Mouse (Mus musculus) thymus, adult 2 months (tissue): Measurements from ENCODE around the gene Rps2. TPM values are rescaled to one million over a fixed set of nuclear protein-coding genes. Genes with fewer than 3 reads are reported as not detected.

Experiments used
- DNase-seq: peaks from one replicate; pipeline ENCODE4 v3.0.0; 2021
- H3K27ac ChIP-seq: fragments of 200-500 bp; 2 replicates; pipeline ENCODE4 v1.5.1; 2012; ENCODE audit warnings: low read length, control low read depth; ENCODE audit not compliant: control insufficient read depth, insufficient read depth
- H3K27me3 ChIP-seq: fragments of 200-500 bp; 2 replicates; pipeline ENCODE4 v1.6.1; 2012; ENCODE audit warnings: mild to moderate bottlenecking, low read length, moderate library complexity, mixed read lengths; ENCODE audit not compliant: control insufficient read depth, insufficient read depth
- H3K36me3 ChIP-seq: fragments of 200-500 bp; 2 replicates; pipeline ENCODE4 v1.6.1; 2012; ENCODE audit warnings: mild to moderate bottlenecking, low read length, moderate library complexity; ENCODE audit not compliant: control insufficient read depth, insufficient read depth
- H3K4me1 ChIP-seq: fragments of 200-500 bp; replicated peaks from 2 replicates; pipeline ENCODE4 v1.6.1; 2012; ENCODE audit warnings: low read length; ENCODE audit not compliant: control insufficient read depth, insufficient read depth
- H3K4me3 ChIP-seq: fragments of 200-500 bp; 2 replicates; pipeline ENCODE4 v1.5.1; 2012; ENCODE audit warnings: mild to moderate bottlenecking, low read length, control low read depth, moderate library complexity; ENCODE audit not compliant: control insufficient read depth, insufficient read depth
- CTCF ChIP-seq: fragments of 200-500 bp; IDR thresholded peaks from 2 replicates; pipeline ENCODE4 v1.5.1; 2012; ENCODE audit warnings: mild to moderate bottlenecking, control low read depth, low read length, moderate library complexity, borderline replicate concordance; ENCODE audit not compliant: control insufficient read depth, poor library complexity, insufficient read depth; ENCODE audit errors: extremely low read depth
- POLR2A ChIP-seq: fragments of 200-500 bp; IDR thresholded peaks from 2 replicates; pipeline ENCODE4 v1.6.1; 2012; ENCODE audit warnings: mild to moderate bottlenecking, low read length, control low read depth, moderate library complexity; ENCODE audit not compliant: control insufficient read depth, poor library complexity, insufficient read depth; ENCODE audit errors: extremely low read depth
- WGBS: fragments of 180-500 bp; shearing (Covaris S2); methylation state at CpG from one replicate; pipeline ENCODE4 v1.1.7; 2018; 5-methylcytosine and 5-hydroxymethylcytosine counted together
- polyA plus RNA-seq: library from polyadenylated mRNA; depleted of rRNA; stranded (reverse); fragments of >200 nt; gene quantifications from 2 replicates; pipeline ENCODE4 v1.2.3, GENCODE M21; 2012

Gene Rps2
- polyA plus RNA-seq, 1 experiment: 3,484 TPM

DNA sequence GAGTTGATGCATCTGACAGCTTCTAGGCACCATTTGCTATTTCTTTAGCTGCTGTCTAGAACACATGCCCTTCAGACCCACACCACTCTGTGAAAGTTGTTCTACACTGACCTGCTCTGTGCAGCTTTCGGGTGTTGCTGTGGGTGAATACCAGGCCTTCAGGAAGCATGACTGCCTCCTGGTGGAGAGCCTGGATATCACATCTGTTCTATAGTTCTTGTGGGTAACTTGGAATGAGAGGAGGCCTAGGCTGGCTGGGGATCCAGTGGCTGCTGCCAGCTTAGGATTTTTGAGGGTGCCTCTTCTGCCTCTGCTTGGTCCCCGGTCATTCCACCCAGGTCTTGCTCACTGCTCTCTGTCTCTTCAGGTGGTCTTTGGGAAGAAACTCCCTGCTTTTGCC is 41.7 kb upstream of the Rps2 start:
- Histone ChIP-seq H3K27me3 (no peaks in the 10 kb centered on the region), H3K4me3 (no peak overlapping the region), H3K27ac (no peak overlapping the region), H3K36me3 (peaks cover 22% of the 10 kb centered on the region; the same call in 1 of the 2 replicates), H3K4me1 (peaks cover 10% of the 10 kb centered on the region)
- 74% methylated on average over 2 of the region's 2 CpGs for WGBS
- DNase-seq: peak; percentile 74
- TF ChIP-seq CTCF: peak; percentile 61; the same call in 1 of the 2 replicates
- TF ChIP-seq POLR2A: no peak

DNA sequence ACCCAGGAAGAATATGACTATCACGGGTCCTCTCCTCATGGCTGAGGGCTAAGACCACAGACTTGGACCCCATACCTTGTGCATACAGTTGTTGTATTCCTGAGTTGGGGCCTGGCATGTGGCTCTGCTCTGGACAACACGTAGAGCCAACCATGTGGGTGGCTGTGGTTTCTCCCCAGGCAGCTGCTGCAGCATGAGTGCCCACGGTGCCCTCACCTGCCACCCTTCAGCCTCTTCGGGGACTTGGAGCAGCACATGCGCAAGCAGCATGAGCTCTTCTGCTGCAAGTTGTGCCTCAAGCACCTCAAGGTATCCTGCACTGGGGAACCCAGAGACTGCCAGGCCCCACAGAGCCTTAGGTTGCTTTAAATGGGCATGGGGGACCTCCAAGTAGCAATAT is 41.0 kb upstream of the Rps2 start:
- Histone ChIP-seq H3K4me1 (peaks cover 4% of the 10 kb centered on the region; the same call in 1 of the 2 replicates), H3K27me3 (no peaks in the 10 kb centered on the region), H3K4me3 (no peak overlapping the region), H3K36me3 (peaks cover 22% of the 10 kb centered on the region; the same call in 1 of the 2 replicates), H3K27ac (no peak overlapping the region)
- WGBS: 86% methylated on average over 5 of the region's 5 CpGs
- DNase-seq: no peak
- TF ChIP-seq POLR2A (no peak), CTCF (no peak)

GRCm38 (mm10) chr17:24677500-24678080 is 40.3 kb upstream of the Rps2 start:
- H3K27me3 ChIP-seq: no peaks in the 10 kb centered on the region
- DNase-seq: no peak
- no peak for TF ChIP-seq CTCF
- H3K4me3 ChIP-seq: no peak overlapping the region
- H3K36me3 ChIP-seq: peaks cover 22% of the 10 kb centered on the region; the same call in 1 of the 2 replicates
- no peak overlapping the region for H3K27ac ChIP-seq
- WGBS: 98% methylated on average over 24 of the region's 24 CpGs
- no peaks in the 10 kb centered on the region for H3K4me1 ChIP-seq

DNA sequence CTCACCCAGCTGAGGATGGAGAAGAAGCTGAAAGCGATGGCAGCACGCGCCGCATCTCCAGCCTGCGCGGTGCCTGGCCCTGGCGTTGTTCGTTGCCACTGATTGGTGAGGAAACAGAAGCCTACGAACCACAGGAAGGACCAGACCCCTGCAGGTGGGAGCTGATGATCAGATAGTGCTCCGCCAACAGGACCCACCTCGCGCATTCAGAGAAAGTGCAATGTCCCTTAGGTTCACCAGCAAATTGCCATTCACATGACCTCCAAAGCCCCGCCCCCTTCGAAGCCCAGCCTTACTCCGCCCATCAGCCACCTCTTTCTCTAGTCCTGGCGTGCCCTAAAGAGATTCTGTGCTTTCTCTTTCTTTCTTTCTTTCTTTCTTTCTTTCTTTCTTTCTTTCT is 31.4 kb upstream of the Rps2 start:
- Histone ChIP-seq H3K4me1 (peaks cover 22% of the 10 kb centered on the region), H3K4me3 (no peak overlapping the region), H3K27ac (no peak overlapping the region), H3K27me3 (peaks cover 15% of the 10 kb centered on the region), H3K36me3 (no peaks in the 10 kb centered on the region)
- TF ChIP-seq CTCF (no peak), POLR2A (no peak)
- WGBS: 37% methylated on average over 16 of the region's 16 CpGs
- peak; percentile 34 for DNase-seq

DNA sequence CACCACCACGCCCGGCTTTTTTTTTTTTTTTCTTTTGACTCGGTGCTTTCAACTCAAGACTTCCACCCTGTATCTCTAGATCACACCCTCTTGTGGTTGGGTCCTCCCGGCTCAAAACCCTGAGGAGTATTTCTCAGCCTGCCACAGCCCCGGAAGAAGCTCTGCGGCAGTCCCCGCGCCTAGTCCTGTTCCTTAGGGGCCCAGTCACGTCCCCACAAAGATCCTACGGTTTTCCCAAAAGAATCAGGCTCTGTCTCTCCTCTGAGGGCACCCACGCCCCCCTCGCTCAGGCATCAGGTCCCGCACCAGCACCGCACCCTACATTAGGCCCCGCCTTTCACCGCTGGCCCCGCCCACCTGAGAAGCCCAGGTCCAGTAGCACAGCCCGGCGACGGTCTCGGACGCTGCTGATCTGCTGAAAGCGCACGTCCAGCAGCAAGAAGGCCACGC is 30.7 kb upstream of the Rps2 start:
- Histone ChIP-seq H3K27me3 (peaks cover 15% of the 10 kb centered on the region), H3K4me1 (peaks cover 22% of the 10 kb centered on the region), H3K27ac (no peak overlapping the region), H3K4me3 (peak overlapping the region; percentile 40), H3K36me3 (no peaks in the 10 kb centered on the region)
- under 1% methylated on average over 25 of the region's 25 CpGs for WGBS
- TF ChIP-seq CTCF (no peak), POLR2A (no peak)
- peak; percentile 72 for DNase-seq

DNA sequence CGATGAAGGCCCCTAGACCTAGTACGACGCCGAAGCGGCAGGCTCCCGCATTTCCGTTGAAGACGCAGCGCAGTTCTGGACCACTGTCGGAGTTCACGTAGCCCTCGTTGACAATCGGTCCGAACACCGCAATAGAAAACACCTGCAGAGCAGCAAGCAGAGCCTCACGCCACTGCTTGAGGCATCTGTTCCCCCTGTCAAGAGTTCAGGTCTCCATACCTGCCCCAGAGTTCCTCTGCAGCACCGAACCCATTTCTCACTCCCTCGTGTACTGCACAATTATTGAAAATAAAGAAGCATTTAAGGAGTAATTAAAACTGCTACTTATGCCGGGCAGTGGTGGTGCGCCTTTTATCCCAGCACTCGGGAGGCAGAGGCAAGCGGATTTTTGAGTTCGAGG is 30.3 kb upstream of the Rps2 start:
- no peak for DNase-seq
- Histone ChIP-seq H3K27me3 (peaks cover 15% of the 10 kb centered on the region), H3K4me1 (peaks cover 22% of the 10 kb centered on the region), H3K36me3 (no peaks in the 10 kb centered on the region), H3K27ac (no peak overlapping the region), H3K4me3 (peak overlapping the region; percentile 40)
- WGBS: 22% methylated on average over 23 of the region's 23 CpGs
- TF ChIP-seq CTCF: no peak
- no peak for TF ChIP-seq POLR2A
